Mouse (Mus musculus) embryonic facial prominence, embryonic 12.5 days (tissue): ENCODE data around the gene Gpkow. TPM values are rescaled to one million over a fixed set of nuclear protein-coding genes. Genes with fewer than 3 reads are reported as not detected.

Source experiments
- ATAC-seq: fragments of 200-750 bp; cut with Nextera tagmentation; 2 replicates; pipeline ENCODE4 v1.8.0; 2017; ENCODE audit not compliant: insufficient number of reproducible peaks, insufficient read depth, low FRiP score, low TSS enrichment
- H3K27ac ChIP-seq: fragments of 300-500 bp; sonication (generic); 2 replicates; pipeline ENCODE4 v1.5.1; 2016; ENCODE audit warnings: mild to moderate bottlenecking
- H3K27me3 ChIP-seq: fragments of 300-500 bp; sonication (generic); 2 replicates; pipeline ENCODE4 v1.6.1; 2016; ENCODE audit warnings: mild to moderate bottlenecking, moderate library complexity
- H3K36me3 ChIP-seq: fragments of 300-500 bp; sonication (generic); 2 replicates; pipeline ENCODE4 v1.6.1; 2016; ENCODE audit warnings: mild to moderate bottlenecking
- H3K4me1 ChIP-seq: fragments of 300-500 bp; sonication (generic); 2 replicates; pipeline ENCODE4 v1.6.1; 2016
- H3K4me2 ChIP-seq: fragments of 300-500 bp; sonication (generic); replicated peaks from 2 replicates; pipeline ENCODE4 v1.6.1; 2016; ENCODE audit warnings: mild to moderate bottlenecking, moderate library complexity
- H3K4me3 ChIP-seq: fragments of 300-500 bp; sonication (generic); 2 replicates; pipeline ENCODE4 v1.5.1; 2016; ENCODE audit warnings: mild to moderate bottlenecking
- H3K9ac ChIP-seq: fragments of 300-500 bp; sonication (generic); 2 replicates; pipeline ENCODE4 v1.6.1; 2016; ENCODE audit warnings: mild to moderate bottlenecking, moderate library complexity
- H3K9me3 ChIP-seq: fragments of 300-500 bp; sonication (generic); 2 replicates; pipeline ENCODE4 v1.6.1; 2016; ENCODE audit warnings: mild to moderate bottlenecking, moderate library complexity
- WGBS: fragments of 180-500 bp; shearing (Covaris S2); methylation state at CpG from one replicate; pipeline ENCODE4 v1.1.7; 2016; 5-methylcytosine and 5-hydroxymethylcytosine counted together
- polyA plus RNA-seq: library from polyadenylated mRNA; unstranded; fragments of >200 nt; fragmentation: Nextera tagmentation; extraction: Ambion mirVana; gene quantifications from 2 replicates; pipeline ENCODE4 v1.2.1, GENCODE M21; 2016

The Gpkow gene
- polyA plus RNA-seq, 1 experiment from 2014 or later: 39.6 TPM

DNA sequence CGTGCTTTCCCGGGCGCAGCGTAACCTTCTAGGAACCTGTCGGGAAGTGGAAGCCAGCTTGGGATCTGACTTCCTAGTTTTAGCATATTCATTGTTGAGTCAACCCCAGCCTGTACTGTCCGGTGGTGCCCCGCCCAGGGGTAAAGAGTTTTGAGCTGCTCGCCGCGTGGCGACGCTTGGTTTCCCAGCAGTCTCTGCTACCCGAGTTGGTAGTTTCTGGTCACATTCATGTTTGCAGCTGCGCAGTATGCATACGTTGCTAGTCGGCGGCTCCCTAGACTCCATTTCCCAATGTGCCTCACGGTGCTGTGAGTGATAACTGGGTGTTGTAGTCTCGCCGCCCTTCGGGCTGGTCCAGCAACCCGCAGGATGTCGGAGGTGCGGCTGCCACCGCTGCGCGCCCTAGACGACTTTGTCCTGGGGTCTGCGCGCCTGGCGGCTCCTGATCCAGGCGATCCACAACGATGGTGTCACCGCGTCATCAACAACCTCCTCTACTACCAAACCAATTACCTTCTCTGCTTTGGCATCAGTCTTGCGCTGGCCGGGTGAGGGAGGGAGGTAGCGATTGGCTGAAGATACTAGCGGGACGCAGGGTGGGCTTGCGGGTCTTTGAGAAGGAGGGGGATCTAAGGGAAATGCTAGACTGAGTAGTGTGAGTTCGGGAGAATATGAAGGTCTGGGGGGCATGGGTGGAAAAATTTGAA, 31.4 kb downstream of the Gpkow start, which contains the start of gene Praf2:
TSS of gene Praf2 (plus strand) at position 225 of the 707 bp plus-strand sequence.
- 0 out of 2 replicates have a peak within 1 kb of the TSS, but pooled peaks have one; percentile 36 for H3K27ac ChIP-seq
- H3K4me1 ChIP-seq: no peaks in the 10 kb centered on the region
- no peaks in the 10 kb centered on the region for H3K27me3 ChIP-seq
- peaks cover 8% of the 10 kb centered on the region for H3K36me3 ChIP-seq
- no peaks in the 10 kb centered on the region for H3K9me3 ChIP-seq
- peak within 1 kb of the TSS; percentile 43 for H3K4me3 ChIP-seq
- ATAC-seq: peak; percentile 89
- WGBS: 21% methylated on average over 42 of the region's 42 CpGs
- peak within 1 kb of the TSS; percentile 40 for H3K9ac ChIP-seq
- peak within 1 kb of the TSS; percentile 54 for H3K4me2 ChIP-seq

DNA sequence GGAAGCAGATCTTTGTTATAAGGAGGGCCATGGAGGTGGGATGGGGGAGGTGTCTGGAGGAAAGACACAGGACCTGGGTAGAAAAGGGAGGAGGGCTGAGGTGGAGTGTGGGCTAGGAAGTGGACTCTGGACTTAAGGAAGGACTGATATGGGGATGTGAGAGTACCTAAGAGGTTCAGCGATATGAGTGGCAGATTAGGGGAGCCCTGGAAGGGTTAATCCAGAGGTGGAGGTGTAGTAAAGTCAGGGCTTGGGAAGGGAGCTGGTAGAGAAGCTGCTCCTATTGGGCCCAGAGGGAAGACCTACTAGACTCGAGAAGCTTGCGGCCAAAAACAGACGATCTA, 32.0 kb downstream of the Gpkow start:
- peak overlapping the region; percentile 40 for H3K9ac ChIP-seq
- H3K27me3 ChIP-seq: no peaks in the 10 kb centered on the region
- ATAC-seq: no peak
- no peaks in the 10 kb centered on the region for H3K4me1 ChIP-seq
- peak overlapping the region; percentile 54 for H3K4me2 ChIP-seq
- H3K4me3 ChIP-seq: peak overlapping the region; percentile 43
- 32% methylated on average over 4 of the region's 4 CpGs for WGBS
- H3K36me3 ChIP-seq: peaks cover 8% of the 10 kb centered on the region
- no peaks in the 10 kb centered on the region for H3K9me3 ChIP-seq
- no peak overlapping the region for H3K27ac ChIP-seq

DNA sequence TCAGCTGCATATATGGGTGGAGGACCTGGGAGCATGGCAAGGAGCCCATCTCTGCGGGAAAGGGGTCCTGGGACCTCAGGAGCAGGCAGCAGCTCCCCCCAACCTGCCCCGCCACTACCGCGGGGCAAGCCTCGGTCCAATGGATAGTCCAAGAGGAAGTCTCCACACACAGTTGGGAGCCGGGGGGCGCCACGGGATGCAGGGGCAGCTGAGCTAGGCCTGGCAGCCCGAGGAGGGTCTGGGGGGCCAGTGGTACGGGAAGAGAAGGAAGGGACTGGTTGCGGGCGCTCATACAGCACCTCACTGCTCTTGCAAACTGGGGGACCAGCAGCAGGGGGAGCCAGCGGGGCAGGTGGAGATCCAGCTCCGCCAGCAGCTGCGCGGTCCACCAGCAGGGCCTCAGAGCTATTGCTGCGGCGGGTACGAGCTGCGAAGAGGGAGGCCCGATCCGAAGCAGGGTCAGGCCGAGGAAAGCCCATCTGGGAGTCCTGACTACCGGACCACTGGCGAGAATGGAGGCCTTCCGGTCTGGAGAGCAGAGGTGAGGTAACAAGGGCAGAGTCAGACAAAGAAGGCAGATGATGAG, 36.7 kb downstream of the Gpkow start:
- Histone ChIP-seq H3K9me3 (no peaks in the 10 kb centered on the region), H3K4me1 (no peaks in the 10 kb centered on the region), H3K9ac (no peak overlapping the region), H3K4me2 (no peak overlapping the region), H3K27ac (no peak overlapping the region), H3K4me3 (no peak overlapping the region), H3K36me3 (0 out of 2 replicates have a peak, but pooled peaks cover 7% of the 10 kb centered on the region), H3K27me3 (no peaks in the 10 kb centered on the region)
- WGBS: 29% methylated on average over 20 of the region's 26 CpGs
- no peak for ATAC-seq

DNA sequence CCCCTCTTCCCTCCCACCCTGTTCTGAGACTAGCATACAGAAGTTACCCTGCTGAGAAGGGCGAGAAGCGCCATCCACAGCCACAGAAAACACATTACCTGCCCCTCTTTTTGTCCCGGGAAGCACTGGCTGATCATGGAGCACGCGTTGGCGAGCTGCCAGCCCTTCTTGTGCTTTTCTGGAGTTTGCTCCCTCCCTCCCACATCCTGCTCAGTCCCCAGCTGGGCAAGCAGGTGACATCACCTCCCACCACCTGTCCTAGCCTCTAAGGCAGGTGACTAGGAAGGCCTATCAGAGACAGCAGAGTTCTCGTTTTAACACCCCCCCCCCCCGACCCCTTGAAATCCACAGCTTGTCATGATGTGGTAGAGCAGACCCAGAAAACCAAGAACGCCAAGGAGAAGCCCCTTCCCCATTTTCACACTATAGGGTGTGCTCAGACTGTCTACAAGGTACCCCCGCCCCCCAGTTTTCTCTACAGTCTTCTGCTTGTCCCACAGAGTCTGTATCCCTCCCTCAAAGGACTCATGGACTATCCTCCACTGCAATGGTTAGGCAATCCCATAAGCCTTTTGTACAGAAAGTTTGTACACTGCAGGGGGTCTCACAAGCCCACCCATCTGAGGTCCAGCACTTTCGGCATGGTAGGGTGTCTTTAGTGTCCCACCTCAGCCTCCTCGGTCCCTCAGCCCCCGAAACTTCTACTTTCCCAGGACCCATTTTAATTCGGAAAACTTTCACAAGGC, 42.6 kb downstream of the Gpkow start:
- H3K9me3 ChIP-seq: no peaks in the 10 kb centered on the region
- 0 out of 2 replicates have a peak, but pooled peaks cover 6% of the 10 kb centered on the region for H3K4me1 ChIP-seq
- H3K4me2 ChIP-seq: no peak overlapping the region
- H3K36me3 ChIP-seq: 0 out of 2 replicates have a peak, but pooled peaks cover 7% of the 10 kb centered on the region
- no peak overlapping the region for H3K4me3 ChIP-seq
- ATAC-seq: peak; percentile 41; the same call in 1 of the 2 replicates
- 58% methylated on average over 14 of the region's 14 CpGs for WGBS
- H3K27ac ChIP-seq: no peak overlapping the region
- H3K9ac ChIP-seq: no peak overlapping the region
- H3K27me3 ChIP-seq: no peaks in the 10 kb centered on the region

DNA sequence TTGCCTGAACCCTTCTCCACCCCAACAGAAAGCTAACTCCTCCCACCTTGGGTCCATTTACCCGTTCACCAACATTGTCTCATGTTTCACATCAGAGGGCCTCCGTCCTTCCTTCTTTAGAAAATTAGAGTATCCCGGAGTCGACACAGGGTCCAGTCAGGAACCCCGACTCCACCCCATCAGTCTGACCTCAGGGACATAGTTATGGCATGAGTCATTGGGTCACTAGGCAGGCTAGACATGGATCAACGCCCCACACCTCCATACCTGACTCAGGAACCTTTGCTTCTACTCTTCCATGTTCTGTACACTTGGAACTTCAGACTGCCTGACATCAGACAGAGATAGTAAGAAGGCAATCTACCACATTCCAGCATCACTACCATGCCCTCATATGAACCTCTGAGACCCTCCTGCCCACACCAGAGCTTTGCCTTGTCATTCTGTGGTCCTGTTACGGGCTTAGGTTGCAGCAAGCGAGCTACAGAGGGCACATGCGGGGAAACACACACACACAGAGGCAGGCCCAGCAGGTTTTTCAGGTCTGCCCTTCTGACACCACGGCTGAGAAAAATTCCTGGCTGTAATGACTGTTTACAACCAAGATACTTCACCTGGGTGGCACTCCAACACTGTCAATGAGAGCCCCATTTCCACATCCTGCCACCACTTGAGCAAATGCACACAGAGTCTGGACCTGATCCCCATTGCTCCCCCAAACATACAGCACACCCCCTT, 43.3 kb downstream of the Gpkow start:
- H3K36me3 ChIP-seq: 0 out of 2 replicates have a peak, but pooled peaks cover 7% of the 10 kb centered on the region
- no peak overlapping the region for H3K27ac ChIP-seq
- 47% methylated on average over 10 of the region's 10 CpGs for WGBS
- 0 out of 2 replicates have a peak, but pooled peaks have one; percentile 19 for ATAC-seq
- H3K4me3 ChIP-seq: no peak overlapping the region
- no peak overlapping the region for H3K9ac ChIP-seq
- H3K27me3 ChIP-seq: no peaks in the 10 kb centered on the region
- H3K9me3 ChIP-seq: no peaks in the 10 kb centered on the region
- H3K4me1 ChIP-seq: 0 out of 2 replicates have a peak, but pooled peaks cover 6% of the 10 kb centered on the region
- H3K4me2 ChIP-seq: no peak overlapping the region; the same call in 1 of the 2 replicates

DNA sequence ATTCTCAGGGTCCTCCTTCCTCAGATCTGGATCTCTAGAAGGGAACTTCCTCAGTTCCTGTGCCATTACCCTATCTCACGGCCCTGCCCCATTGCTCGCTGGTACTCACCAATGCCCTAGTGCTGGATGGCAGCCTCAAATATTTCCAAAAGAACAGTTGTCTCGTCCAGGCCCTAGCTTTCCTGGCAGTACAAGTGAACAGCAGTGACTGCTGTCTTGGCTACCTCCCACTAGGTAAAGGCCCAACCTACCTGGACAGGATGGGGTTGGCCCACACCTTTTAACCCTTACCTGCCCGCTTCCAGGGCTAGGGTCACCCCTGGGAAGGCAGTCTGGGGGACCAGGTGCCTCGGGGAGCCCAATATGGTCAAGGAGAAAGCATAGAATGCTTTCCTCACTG, 44.2 kb downstream of the Gpkow start:
- Histone ChIP-seq H3K4me3 (no peak overlapping the region), H3K4me1 (0 out of 2 replicates have a peak, but pooled peaks cover 6% of the 10 kb centered on the region), H3K9me3 (no peaks in the 10 kb centered on the region), H3K9ac (no peak overlapping the region), H3K27me3 (no peaks in the 10 kb centered on the region), H3K4me2 (no peak overlapping the region), H3K27ac (no peak overlapping the region), H3K36me3 (0 out of 2 replicates have a peak, but pooled peaks cover 7% of the 10 kb centered on the region)
- 67% methylated on average over 5 of the region's 5 CpGs for WGBS
- no peak for ATAC-seq

DNA sequence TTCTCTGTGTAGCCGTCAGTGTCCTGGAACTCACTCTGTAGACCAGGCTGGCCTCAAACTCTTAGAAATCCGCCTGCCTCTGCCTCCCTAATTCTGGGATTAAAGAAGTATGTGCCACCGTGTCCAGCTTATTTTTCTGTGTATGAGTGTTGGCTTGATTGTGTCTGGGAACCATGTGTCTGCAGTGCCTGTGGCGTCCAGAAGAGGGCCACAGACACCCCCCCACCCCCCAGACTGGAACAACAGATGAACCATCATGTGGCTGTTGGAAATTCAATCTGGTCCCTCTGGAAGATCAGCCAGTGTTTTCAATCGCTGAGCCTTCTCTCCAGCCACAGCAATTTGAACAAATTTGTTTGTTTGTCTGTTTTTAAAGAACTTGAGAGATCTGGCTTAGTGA, 46.5 kb downstream of the Gpkow start:
- H3K36me3 ChIP-seq: no peaks in the 10 kb centered on the region
- ATAC-seq: no peak
- WGBS: 56% methylated on average over 5 of the region's 5 CpGs
- H3K27ac ChIP-seq: no peak overlapping the region
- H3K4me1 ChIP-seq: 0 out of 2 replicates have a peak, but pooled peaks cover 6% of the 10 kb centered on the region
- H3K9me3 ChIP-seq: no peaks in the 10 kb centered on the region
- H3K4me2 ChIP-seq: no peak overlapping the region
- H3K9ac ChIP-seq: no peak overlapping the region
- no peaks in the 10 kb centered on the region for H3K27me3 ChIP-seq
- no peak overlapping the region for H3K4me3 ChIP-seq

DNA sequence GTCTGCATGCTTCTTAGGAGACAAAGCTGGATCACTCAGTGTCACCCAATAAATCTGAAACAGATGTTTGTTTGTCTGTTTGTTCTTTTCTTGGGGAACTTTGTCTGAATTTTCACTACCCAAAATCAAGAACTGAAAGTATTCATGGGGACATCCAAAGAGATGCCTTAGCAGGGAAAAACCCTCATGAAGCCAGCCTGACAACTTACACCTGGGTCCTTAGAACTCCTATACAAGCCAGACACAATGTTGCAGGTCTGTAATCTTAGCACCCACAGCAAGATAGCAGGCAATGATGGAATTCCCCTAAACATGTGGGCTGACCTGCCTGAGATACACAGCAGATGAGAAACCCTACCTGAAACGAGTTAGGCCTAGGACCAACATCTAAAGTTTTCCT, 48.0 kb downstream of the Gpkow start:
- no peak for ATAC-seq
- Histone ChIP-seq H3K4me3 (no peak overlapping the region), H3K9ac (no peak overlapping the region), H3K4me1 (0 out of 2 replicates have a peak, but pooled peaks cover 9% of the 10 kb centered on the region), H3K9me3 (no peaks in the 10 kb centered on the region), H3K36me3 (no peaks in the 10 kb centered on the region), H3K4me2 (no peak overlapping the region), H3K27ac (no peak overlapping the region), H3K27me3 (no peaks in the 10 kb centered on the region)
- WGBS: 67% methylated on average over 1 of the region's 1 CpGs

DNA sequence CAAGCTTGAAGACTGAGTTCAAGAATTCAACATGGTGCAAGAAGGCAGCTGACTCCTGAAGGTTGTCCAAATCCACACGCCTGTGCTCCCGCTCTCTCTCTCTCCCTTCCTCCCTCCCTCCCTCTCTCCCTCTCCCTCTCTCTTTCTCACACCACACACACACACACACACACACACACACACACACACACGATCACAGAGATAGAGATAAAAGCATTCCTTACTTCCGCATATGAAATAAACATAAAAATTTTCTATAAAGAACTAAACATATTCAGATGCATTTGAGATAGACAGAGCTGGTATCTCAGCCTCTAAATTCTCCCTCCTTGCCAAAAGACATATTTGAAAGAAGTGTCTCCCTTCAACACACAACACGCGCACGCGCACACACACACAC, 48.5 kb downstream of the Gpkow start:
- H3K9me3 ChIP-seq: no peaks in the 10 kb centered on the region
- 0 out of 2 replicates have a peak, but pooled peaks cover 6% of the 10 kb centered on the region for H3K4me1 ChIP-seq
- H3K36me3 ChIP-seq: no peaks in the 10 kb centered on the region
- WGBS: 91% methylated on average over 8 of the region's 8 CpGs
- H3K27me3 ChIP-seq: no peaks in the 10 kb centered on the region
- H3K27ac ChIP-seq: no peak overlapping the region
- no peak for ATAC-seq
- no peak overlapping the region for H3K4me2 ChIP-seq
- no peak overlapping the region for H3K9ac ChIP-seq
- H3K4me3 ChIP-seq: no peak overlapping the region

DNA sequence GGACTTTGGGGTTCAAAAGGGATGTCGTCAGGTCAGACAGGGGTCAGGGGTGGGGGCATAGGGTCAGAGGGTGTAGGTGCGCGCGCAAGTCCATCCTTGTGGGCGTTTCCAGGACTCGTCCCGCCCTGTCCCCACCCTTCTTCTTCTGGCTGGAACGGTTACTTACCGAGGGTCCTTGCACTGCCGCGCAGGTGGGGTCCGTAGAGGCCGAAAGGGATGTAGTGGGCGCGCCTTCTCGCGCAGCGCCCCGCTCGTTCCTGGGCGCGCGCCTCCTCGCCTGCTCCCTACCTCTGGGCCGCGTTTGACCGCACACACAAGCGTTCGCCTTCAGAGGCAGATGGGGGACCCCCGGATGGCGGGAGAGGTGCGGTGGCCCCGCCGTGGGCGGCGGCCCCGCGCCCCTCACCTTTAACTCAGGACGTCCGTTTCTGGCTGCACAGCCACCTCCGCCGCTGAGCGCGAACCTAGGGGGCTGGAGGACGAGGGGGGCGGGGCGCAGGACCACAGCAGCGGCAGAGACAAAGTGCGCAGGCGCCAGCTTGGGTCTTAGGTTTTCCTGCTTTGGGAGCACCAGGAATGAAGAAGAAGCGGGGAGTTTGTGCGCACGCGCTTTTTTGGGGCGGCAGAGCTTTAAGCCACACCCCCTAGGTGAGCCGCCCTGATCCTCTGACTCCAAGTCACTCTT, 53.6 kb downstream of the Gpkow start, which contains the start of gene Ccdc120:
TSS of gene Ccdc120 (minus strand) at position 474 of the 685 bp plus-strand sequence.
- Histone ChIP-seq H3K4me3 (peak within 1 kb of the TSS; percentile 62), H3K9ac (peak within 1 kb of the TSS; percentile 74), H3K9me3 (no peaks in the 10 kb centered on the region), H3K4me2 (peak within 1 kb of the TSS; percentile 53), H3K36me3 (no peaks in the 10 kb centered on the region), H3K27ac (no peak within 1 kb of the TSS), H3K4me1 (0 out of 2 replicates have a peak, but pooled peaks cover 6% of the 10 kb centered on the region), H3K27me3 (no peaks in the 10 kb centered on the region)
- WGBS: 12% methylated on average over 40 of the region's 56 CpGs
- ATAC-seq: peak; percentile 81
